Mouse (Mus musculus): ENCODE data around the gene Tmc3. TPM values are rescaled to one million over a fixed set of nuclear protein-coding genes. Genes with fewer than 3 reads are reported as not detected.

The Tmc3 gene
- polyA plus RNA-seq, 1 experiment from 2014 or later = 0.13 TPM

DNA sequence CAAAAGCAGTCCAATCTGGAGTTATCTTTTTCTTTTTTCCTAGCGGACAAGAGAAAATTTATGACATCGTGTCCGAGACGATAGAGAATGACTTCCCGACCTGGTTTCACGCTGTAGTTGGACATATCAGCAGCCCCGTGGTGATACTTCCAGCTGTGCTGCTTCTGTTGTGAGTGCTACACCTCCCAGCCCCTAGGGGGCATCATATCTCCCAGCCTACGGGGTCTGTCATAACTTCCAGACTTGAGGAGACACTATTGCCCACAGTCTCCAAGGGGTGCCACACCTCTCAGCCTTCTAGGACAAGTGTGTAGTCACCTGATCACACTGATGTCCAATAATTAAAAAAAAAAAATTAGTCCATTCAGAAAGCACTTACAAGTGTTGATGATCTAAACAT is 31.1 kb downstream of the Tmc3 start:
- Histone ChIP-seq H3K4me1 (ENCODE audit: insufficient read depth) (no peaks in the 10 kb centered on the region), H3K27me3 (ENCODE audit: insufficient read depth, low read length) (no peaks in the 10 kb centered on the region), H3K27ac (ENCODE audit: low read depth) (no peak overlapping the region), H3K9me3 (ENCODE audit: low read depth, low read length) (no peaks in the 10 kb centered on the region), H3K4me3 (ENCODE audit: low read depth, low read length) (no peak overlapping the region), H3K9ac (no peak overlapping the region), H3K4me2 (no peak overlapping the region), H3K36me3 (ENCODE audit: insufficient read depth) (no peaks in the 10 kb centered on the region)
- DNase-seq = no peak
- WGBS = 77% methylated on average over 8 of the region's 8 CpGs
- no peak for ATAC-seq (ENCODE audit: insufficient read depth)
- TF ChIP-seq CTCF (IDR thresholded peaks at IDR 0.05; ENCODE audit: low read depth) = no peak

DNA sequence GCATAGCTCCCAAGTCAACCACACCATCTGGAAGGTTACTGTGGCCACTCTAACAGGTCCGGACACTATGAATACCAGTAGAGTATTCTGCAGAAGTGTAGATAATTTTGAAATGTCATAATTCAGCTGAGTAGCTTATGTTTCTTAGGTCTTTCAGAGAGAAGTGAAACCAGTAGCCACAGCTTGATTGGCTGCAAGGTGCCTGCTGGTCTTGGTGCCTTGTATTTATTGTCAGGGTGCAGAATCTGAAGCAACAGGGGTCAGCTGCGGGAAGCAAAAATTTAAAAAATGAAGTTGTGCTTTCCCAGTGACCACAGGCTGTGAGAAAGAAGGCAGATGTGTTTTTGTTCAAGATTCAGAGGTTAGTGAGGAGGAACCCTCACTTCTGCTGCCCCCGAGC is 31.5 kb downstream of the Tmc3 start:
- ATAC-seq (ENCODE audit: insufficient read depth) (no peak), DNase-seq (no peak)
- Histone ChIP-seq H3K4me2 (no peak overlapping the region), H3K4me3 (ENCODE audit: low read depth, low read length) (no peak overlapping the region), H3K27ac (ENCODE audit: low read depth) (no peak overlapping the region), H3K9me3 (ENCODE audit: low read depth, low read length) (no peaks in the 10 kb centered on the region), H3K27me3 (ENCODE audit: insufficient read depth, low read length) (no peaks in the 10 kb centered on the region), H3K36me3 (ENCODE audit: insufficient read depth) (no peaks in the 10 kb centered on the region), H3K9ac (no peak overlapping the region), H3K4me1 (ENCODE audit: insufficient read depth) (no peaks in the 10 kb centered on the region)
- 78% methylated on average over 3 of the region's 3 CpGs for WGBS
- no peak for TF ChIP-seq CTCF (IDR thresholded peaks at IDR 0.05; ENCODE audit: low read depth)

DNA sequence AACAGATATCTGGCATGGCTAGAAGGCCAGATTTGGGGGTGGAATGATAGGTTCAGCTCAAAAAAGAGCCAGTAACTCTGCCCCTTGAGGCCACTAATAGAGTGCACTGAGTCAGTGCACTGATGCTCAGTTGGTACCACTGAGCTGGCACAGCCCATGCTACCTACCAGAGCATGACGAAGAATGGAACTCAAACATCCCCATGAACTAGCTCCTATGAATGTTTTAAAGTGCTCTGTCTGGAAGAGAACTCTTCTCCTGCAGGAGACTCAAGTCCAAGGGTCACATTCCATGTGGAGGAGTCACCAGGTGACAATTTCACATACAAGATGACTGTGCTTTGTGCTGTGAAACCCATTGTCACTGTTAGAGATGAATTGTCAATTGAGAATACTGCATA is 34.0 kb downstream of the Tmc3 start:
- Histone ChIP-seq H3K4me3 (ENCODE audit: low read depth, low read length) (no peak overlapping the region), H3K9ac (no peak overlapping the region), H3K4me2 (no peak overlapping the region), H3K27me3 (ENCODE audit: insufficient read depth, low read length) (no peaks in the 10 kb centered on the region), H3K4me1 (ENCODE audit: insufficient read depth) (no peaks in the 10 kb centered on the region), H3K27ac (ENCODE audit: low read depth) (no peak overlapping the region), H3K9me3 (ENCODE audit: low read depth, low read length) (no peaks in the 10 kb centered on the region), H3K36me3 (ENCODE audit: insufficient read depth) (no peaks in the 10 kb centered on the region)
- ATAC-seq (ENCODE audit: insufficient read depth) = no peak
- TF ChIP-seq CTCF (IDR thresholded peaks at IDR 0.05; ENCODE audit: low read depth) = no peak
- WGBS = 73% methylated on average over 1 of the region's 1 CpGs
- DNase-seq = no peak

DNA sequence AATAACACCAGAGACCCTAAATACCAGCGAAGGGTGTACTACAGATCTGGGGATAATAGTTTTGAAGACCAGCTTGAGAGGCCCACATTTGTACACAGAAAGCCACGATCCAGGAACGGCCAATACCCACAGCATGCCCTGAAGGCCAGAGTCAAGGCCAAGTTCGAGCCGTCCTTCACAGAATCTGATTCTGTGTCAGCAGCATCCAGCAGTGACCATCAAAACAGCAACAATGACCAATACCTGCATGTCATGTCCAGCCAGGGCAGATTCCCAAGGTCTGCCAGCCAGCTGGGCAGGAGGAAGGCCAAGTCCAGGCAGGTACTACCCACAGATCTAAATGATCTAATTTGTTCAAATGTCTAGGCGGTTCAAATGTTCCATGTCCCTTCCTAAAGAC is 37.9 kb downstream of the Tmc3 start:
- no peaks in the 10 kb centered on the region for H3K9me3 ChIP-seq (ENCODE audit: low read depth, low read length)
- WGBS = 87% methylated on average over 6 of the region's 6 CpGs
- H3K4me1 ChIP-seq (ENCODE audit: insufficient read depth) = no peaks in the 10 kb centered on the region
- ATAC-seq (ENCODE audit: insufficient read depth) = no peak
- no peak overlapping the region for H3K4me2 ChIP-seq
- H3K9ac ChIP-seq = no peak overlapping the region
- H3K27me3 ChIP-seq (ENCODE audit: insufficient read depth, low read length) = no peaks in the 10 kb centered on the region
- no peaks in the 10 kb centered on the region for H3K36me3 ChIP-seq (ENCODE audit: insufficient read depth)
- H3K27ac ChIP-seq (ENCODE audit: low read depth) = no peak overlapping the region
- H3K4me3 ChIP-seq (ENCODE audit: low read depth, low read length) = no peak overlapping the region
- no peak for TF ChIP-seq CTCF (IDR thresholded peaks at IDR 0.05; ENCODE audit: low read depth)
- DNase-seq = no peak

DNA sequence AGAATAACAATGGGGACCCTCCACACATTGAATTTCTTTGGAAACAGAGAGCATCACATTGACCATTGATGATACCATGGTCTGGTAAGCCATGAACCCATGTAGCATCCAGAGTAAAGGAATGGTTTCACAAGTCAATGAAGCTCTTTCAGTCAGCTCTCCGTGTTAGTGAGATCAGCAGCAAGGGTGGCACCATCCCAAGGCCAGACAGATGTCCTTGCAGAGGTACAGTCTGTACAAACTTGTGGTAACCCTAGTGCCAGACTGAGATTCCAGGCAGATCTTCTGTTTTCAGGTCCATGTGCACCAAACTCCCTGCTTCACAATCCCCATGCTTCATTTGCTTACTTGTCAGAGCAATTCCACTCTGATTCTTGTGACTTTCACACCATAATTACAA is 39.3 kb downstream of the Tmc3 start:
- Histone ChIP-seq H3K27me3 (ENCODE audit: insufficient read depth, low read length) (no peaks in the 10 kb centered on the region), H3K27ac (ENCODE audit: low read depth) (no peak overlapping the region), H3K9me3 (ENCODE audit: low read depth, low read length) (no peaks in the 10 kb centered on the region), H3K9ac (no peak overlapping the region), H3K4me1 (ENCODE audit: insufficient read depth) (no peaks in the 10 kb centered on the region), H3K36me3 (ENCODE audit: insufficient read depth) (no peaks in the 10 kb centered on the region), H3K4me2 (no peak overlapping the region), H3K4me3 (ENCODE audit: low read depth, low read length) (no peak overlapping the region)
- no peak for DNase-seq
- no peak for TF ChIP-seq CTCF (IDR thresholded peaks at IDR 0.05; ENCODE audit: low read depth)
- WGBS = 81% methylated on average over 1 of the region's 1 CpGs
- no peak for ATAC-seq (ENCODE audit: insufficient read depth)

DNA sequence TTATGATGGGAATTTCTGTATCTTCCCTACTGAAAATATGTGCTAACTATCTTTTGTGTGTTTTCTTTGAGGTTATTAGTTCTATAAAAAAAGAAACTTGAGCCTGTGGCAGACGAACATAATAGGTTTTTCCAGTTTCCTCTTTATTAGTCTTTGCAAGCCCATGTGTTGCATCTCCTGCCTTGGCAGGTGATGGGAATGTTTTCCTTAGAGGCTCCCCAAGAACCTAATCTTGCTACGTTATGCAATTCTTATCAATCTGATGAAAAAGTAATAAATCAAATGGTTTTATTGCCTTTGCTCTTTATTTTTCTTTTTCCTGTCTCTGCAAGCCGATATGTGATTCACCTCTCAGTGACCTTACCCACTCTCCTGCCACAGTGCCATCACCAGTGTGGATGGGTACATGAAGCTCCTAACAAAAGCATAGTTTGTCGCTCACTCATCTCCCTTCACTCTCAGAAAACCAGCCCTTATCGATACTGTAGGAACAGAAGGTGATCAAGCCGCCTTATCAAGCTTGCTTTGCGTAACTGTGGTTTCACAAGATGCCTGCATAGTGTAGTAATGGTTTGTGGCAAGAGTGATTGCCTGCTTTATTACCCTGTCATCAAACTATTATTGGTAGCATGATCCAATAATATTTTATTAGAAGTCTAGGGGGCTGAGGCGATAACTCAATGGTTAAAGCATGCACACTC is 42.0 kb downstream of the Tmc3 start:
- ATAC-seq (ENCODE audit: insufficient read depth) (no peak), DNase-seq (no peak)
- Histone ChIP-seq H3K27ac (ENCODE audit: low read depth) (no peak overlapping the region), H3K27me3 (ENCODE audit: insufficient read depth, low read length) (no peaks in the 10 kb centered on the region), H3K36me3 (ENCODE audit: insufficient read depth) (no peaks in the 10 kb centered on the region), H3K9ac (no peak overlapping the region), H3K9me3 (ENCODE audit: low read depth, low read length) (no peaks in the 10 kb centered on the region), H3K4me1 (ENCODE audit: insufficient read depth) (peaks cover 8% of the 10 kb centered on the region), H3K4me3 (ENCODE audit: low read depth, low read length) (no peak overlapping the region), H3K4me2 (no peak overlapping the region)
- 67% methylated on average over 8 of the region's 8 CpGs for WGBS
- TF ChIP-seq CTCF (IDR thresholded peaks at IDR 0.05; ENCODE audit: low read depth) = no peak

DNA sequence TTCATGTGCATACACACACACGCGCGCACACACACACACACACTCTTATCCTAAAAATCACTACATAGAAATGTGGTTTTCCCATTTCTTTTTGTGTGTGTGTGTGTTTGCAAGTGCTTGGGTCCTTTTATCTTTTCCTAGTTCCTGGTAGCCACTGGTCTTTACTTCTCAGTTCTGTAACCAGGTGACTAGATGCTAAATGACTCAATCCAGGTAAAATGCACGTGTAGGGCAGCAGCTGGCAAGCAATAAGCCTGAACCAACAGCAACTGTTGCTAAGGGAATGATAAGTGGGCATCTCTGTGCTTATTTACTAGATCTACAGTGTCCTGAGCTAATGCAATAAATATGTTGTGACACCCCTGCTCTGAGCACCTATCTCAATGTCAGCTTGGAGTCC is 42.6 kb downstream of the Tmc3 start:
- no peak for ATAC-seq (ENCODE audit: insufficient read depth)

More for the DNA sequence above, 42.6 kb downstream of the Tmc3 start:
- no peak overlapping the region for H3K4me2 ChIP-seq
- no peak overlapping the region for H3K27ac ChIP-seq (ENCODE audit: low read depth)
- H3K4me3 ChIP-seq (ENCODE audit: low read depth, low read length) = no peak overlapping the region
- WGBS = 74% methylated on average over 4 of the region's 4 CpGs
- H3K27me3 ChIP-seq (ENCODE audit: insufficient read depth, low read length) = no peaks in the 10 kb centered on the region
- H3K9me3 ChIP-seq (ENCODE audit: low read depth, low read length) = no peaks in the 10 kb centered on the region
- DNase-seq = no peak
- peaks cover 8% of the 10 kb centered on the region for H3K4me1 ChIP-seq (ENCODE audit: insufficient read depth)
- no peak for TF ChIP-seq CTCF (IDR thresholded peaks at IDR 0.05; ENCODE audit: low read depth)
- no peaks in the 10 kb centered on the region for H3K36me3 ChIP-seq (ENCODE audit: insufficient read depth)
- no peak overlapping the region for H3K9ac ChIP-seq
